In genomic region chr13:3917571-3918311, GRCm38 (mm10) we compare ENCODE assay signal across 7 mouse cellular contexts. TPM values are rescaled to one million over a fixed set of nuclear protein-coding genes. Genes with fewer than 3 reads are reported as not detected.
DNase-seq lines count a peak whose midpoint lies in the region; ATAC-seq lines count a peak whose summit lies in the region.

Gene Net1, minus strand, starts transcription at chr13:3918220.
Gene Tubal3, plus strand, starts transcription at chr13:3918274.

- peak within 1 kb of the TSS; percentile 68 for H3K27ac ChIP-seq in intestine, embryonic 16.5 days (ENCODE audit: low read length)
- H3K27ac ChIP-seq in midbrain, embryonic 11.5 days (ENCODE audit: low read depth, low read length): no peak within 1 kb of the TSS

- peak; percentile 81 to 83 for DNase-seq in adrenal gland, adult 18-20 months (ENCODE audit: low spot score in 2 of 2)
- peak; percentile 93 for DNase-seq in embryo, embryonic 11 days
- peak; percentile 73 to 89 for DNase-seq in gastrocnemius, postnatal 36 days
- DNase-seq in left cerebral cortex, postnatal 36 days (ENCODE audit: low spot score in 2 of 2): peak; percentile 82 to 84
- DNase-seq in midbrain, embryonic 11.5 days (ENCODE audit: low spot score, missing footprints): peak; percentile 99
- peak; percentile 76 for DNase-seq in skeletal muscle tissue, adult 2 months (ENCODE audit: low read depth, low spot score)

- H3K9me3 ChIP-seq in intestine, embryonic 16.5 days (ENCODE audit: control insufficient read depth, low read length): no peaks in the 10 kb centered on the region
- H3K9me3 ChIP-seq in midbrain, embryonic 11.5 days (ENCODE audit: control insufficient read depth, low read length): no peaks in the 10 kb centered on the region

- peak within 1 kb of the TSS; percentile 86 for H3K9ac ChIP-seq in intestine, embryonic 16.5 days (ENCODE audit: low read depth, low read length)
- peak within 1 kb of the TSS; percentile 87 for H3K9ac ChIP-seq in midbrain, embryonic 11.5 days (ENCODE audit: low read length)

- under 1% methylated on average over 52 of the region's 52 CpGs for WGBS in intestine, embryonic 16.5 days
- WGBS in midbrain, embryonic 11.5 days: under 1% methylated on average over 52 of the region's 52 CpGs

- ATAC-seq in intestine, embryonic 16.5 days: peak; percentile 98
- peak; percentile 99 for ATAC-seq in midbrain, embryonic 11.5 days (ENCODE audit: low FRiP score)

- H3K36me3 ChIP-seq in intestine, embryonic 16.5 days (ENCODE audit: control insufficient read depth, insufficient read depth, low read length): no peaks in the 10 kb centered on the region
- peaks cover 10% of the 10 kb centered on the region; the same call in 1 of the 2 replicates for H3K36me3 ChIP-seq in midbrain, embryonic 11.5 days (ENCODE audit: control insufficient read depth, insufficient read depth, low read length)

- intact Hi-C loops in gastrocnemius, postnatal 36 days (cut with DNase I): no loop called here
- intact Hi-C loops in left cerebral cortex, postnatal 36 days (cut with DNase I): no loop called here

- 0 out of 2 replicates have a peak, but pooled peaks cover 2% of the 10 kb centered on the region for H3K4me1 ChIP-seq in intestine, embryonic 16.5 days (ENCODE audit: control insufficient read depth, insufficient read depth, low read length)
- peaks cover 3% of the 10 kb centered on the region; the same call in 1 of the 2 replicates for H3K4me1 ChIP-seq in midbrain, embryonic 11.5 days (ENCODE audit: control insufficient read depth, insufficient read depth, low read length)

- peak within 1 kb of the TSS; percentile 73 for H3K4me2 ChIP-seq in intestine, embryonic 16.5 days (ENCODE audit: low read depth, low read length)
- peak within 1 kb of the TSS; percentile 46 for H3K4me2 ChIP-seq in midbrain, embryonic 11.5 days

- H3K27me3 ChIP-seq in intestine, embryonic 16.5 days (replicated peaks; ENCODE audit: control insufficient read depth, insufficient read depth, low read length): no peaks in the 10 kb centered on the region
- H3K27me3 ChIP-seq in midbrain, embryonic 11.5 days (ENCODE audit: control insufficient read depth, insufficient read depth, low read length): no peaks in the 10 kb centered on the region

- H3K4me3 ChIP-seq in intestine, embryonic 16.5 days (ENCODE audit: low read length): peak within 1 kb of the TSS; percentile 96
- H3K4me3 ChIP-seq in midbrain, embryonic 11.5 days (ENCODE audit: low read depth, low read length): peak within 1 kb of the TSS; percentile 81

RNA-seq across cellular contexts. Expression of gene Net1, which starts in this region (rescaled TPM):
- 100 to 1,000 TPM; 130 to 236 TPM for total RNA-seq in adrenal gland, adult 18-20 months (2021)
- total RNA-seq in gastrocnemius, postnatal 36 days (2021): 10 to 100 TPM; 33.7 to 42.7 TPM
- 146 and 148 TPM in 2 replicates for polyA plus RNA-seq in intestine, embryonic 16.5 days (2015; fragmentation: Nextera tagmentation; extraction: Ambion mirVana)
- total RNA-seq in left cerebral cortex, postnatal 36 days (2021): 10 to 100 TPM; 50.6 to 53.3 TPM
- 31.0 TPM in 2 replicates for polyA plus RNA-seq in midbrain, embryonic 11.5 days (2014; fragmentation: Nextera tagmentation; extraction: Ambion mirVana)

RNA-seq across cellular contexts. Expression of gene Tubal3, which starts in this region (rescaled TPM):
- total RNA-seq in adrenal gland, adult 18-20 months (2021): not detected
- not detected for total RNA-seq in gastrocnemius, postnatal 36 days (2021)
- polyA plus RNA-seq in intestine, embryonic 16.5 days (2015; fragmentation: Nextera tagmentation; extraction: Ambion mirVana): 54.2 and 64.9 TPM in 2 replicates
- total RNA-seq in left cerebral cortex, postnatal 36 days (2021): not detected
- 0.07 TPM in 1 of 2 replicates, not detected in the other for polyA plus RNA-seq in midbrain, embryonic 11.5 days (2014; fragmentation: Nextera tagmentation; extraction: Ambion mirVana)

Comparison
In these comparisons a context has a peak if more than half of its experiments do, and no peak if none do; other contexts are left out.
1. RNA of gene Tubal3 (polyA plus RNA-seq): 54.2 to 64.9 TPM in intestine, embryonic 16.5 days; 0.07 TPM in midbrain, embryonic 11.5 days; every median in the first group is over 10 times any median in the second.
2. Peak in every context shown above with its lines, with median percentiles within 50 percentile points of each other: DNase-seq.